Mouse (Mus musculus) lung, adult 2 months (tissue): ENCODE measurements around the gene Cdc20. TPM values are rescaled to one million over a fixed set of nuclear protein-coding genes. Genes with fewer than 3 reads are reported as not detected.

Source experiments
- DNase-seq: peaks from one replicate; pipeline ENCODE4 v3.0.0; 2022
- H3K4me1 ChIP-seq: fragments of 200-500 bp; 2 replicates; pipeline ENCODE4 v1.6.1; 2011; ENCODE audit warnings: low read length; ENCODE audit not compliant: control insufficient read depth, insufficient read depth
- H3K4me3 ChIP-seq: fragments of 200-500 bp; replicated peaks from 2 replicates; pipeline ENCODE3; 2011; ENCODE audit warnings: low read depth, mild to moderate bottlenecking, control low read depth, low read length; ENCODE audit errors: extremely low read depth
- CTCF ChIP-seq: fragments of 200-500 bp; IDR thresholded peaks from 2 replicates; pipeline ENCODE4 v1.5.1; 2011; ENCODE audit warnings: mild to moderate bottlenecking, low read length, control low read depth; ENCODE audit not compliant: insufficient read depth
- POLR2A ChIP-seq: fragments of 200-500 bp; IDR thresholded peaks from 2 replicates; pipeline ENCODE4 v1.6.1; 2011; ENCODE audit warnings: low read depth, mild to moderate bottlenecking, control low read depth, low read length, borderline replicate concordance; ENCODE audit errors: extremely low read depth
- WGBS: fragments of 180-500 bp; shearing (Covaris S2); methylation state at CpG from one replicate; pipeline ENCODE4 v1.1.7; 2018; 5-methylcytosine and 5-hydroxymethylcytosine counted together
- polyA plus RNA-seq: library from polyadenylated mRNA; depleted of rRNA; stranded (reverse); fragments of >200 nt; gene quantifications from 2 replicates; pipeline ENCODE4 v1.2.3, GENCODE M21; 2012; rRNA removed

Cdc20 gene
- 6.1 and 10.1 TPM in 2 replicates for polyA plus RNA-seq

DNA sequence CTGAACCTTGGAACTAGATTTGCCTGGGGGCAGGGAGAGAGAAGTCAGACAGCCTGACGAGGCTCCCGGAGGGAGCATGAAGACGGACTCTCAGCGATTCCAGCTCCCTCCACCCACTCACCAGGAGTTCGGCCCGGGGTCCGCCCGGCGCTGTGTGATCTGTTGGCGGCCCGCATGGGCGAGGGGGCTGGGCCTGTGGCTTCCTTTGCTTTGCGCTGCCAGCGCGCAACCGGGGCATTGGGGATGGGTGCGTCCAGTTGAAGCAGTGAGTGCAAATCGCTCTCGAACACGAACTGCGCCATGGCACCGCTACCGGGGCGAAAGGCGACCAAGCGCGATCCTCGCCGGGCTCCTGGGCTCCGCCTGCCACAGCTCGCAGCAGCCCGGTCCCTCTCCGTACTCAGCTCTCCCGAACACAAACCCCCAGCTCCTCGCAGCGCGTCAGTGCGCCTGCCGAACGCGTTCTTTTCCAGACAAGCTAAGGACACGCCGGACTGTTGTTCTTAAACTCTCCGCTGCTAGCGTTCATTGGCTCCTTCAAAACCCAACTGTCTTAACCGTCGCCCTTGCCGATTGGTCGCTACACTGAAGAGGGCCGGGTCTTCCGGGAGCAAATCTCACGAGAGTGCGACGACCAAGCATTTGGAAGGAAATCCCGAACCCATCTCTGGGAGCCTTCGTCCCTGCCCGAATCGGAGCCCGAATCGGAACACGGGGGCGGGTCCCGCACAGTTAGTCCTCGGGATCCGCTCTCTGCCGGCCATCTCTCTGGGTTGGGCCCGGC lies at the start of gene Cdc20:
TSS of gene Cdc20 (minus strand) at position 533 of the 784 bp plus-strand sequence.
- peak; percentile 80 for DNase-seq
- H3K4me1 ChIP-seq, result peaks cover 5% of the 10 kb centered on the region
- H3K4me3 ChIP-seq, result peak within 1 kb of the TSS; percentile 67
- WGBS, result under 1% methylated on average over 67 of the region's 67 CpGs
- TF ChIP-seq POLR2A (peak; percentile 72; the same call in 1 of the 2 replicates), CTCF (no peak)

GRCm38 (mm10) chr4:118476773-118477530 lies 39.8 kb upstream of the Cdc20 start:
- Histone ChIP-seq H3K4me1 (no peaks in the 10 kb centered on the region), H3K4me3 (no peak overlapping the region)
- 67% methylated on average over 15 of the region's 15 CpGs for WGBS
- TF ChIP-seq POLR2A (no peak), CTCF (no peak)
- DNase-seq, result no peak

DNA sequence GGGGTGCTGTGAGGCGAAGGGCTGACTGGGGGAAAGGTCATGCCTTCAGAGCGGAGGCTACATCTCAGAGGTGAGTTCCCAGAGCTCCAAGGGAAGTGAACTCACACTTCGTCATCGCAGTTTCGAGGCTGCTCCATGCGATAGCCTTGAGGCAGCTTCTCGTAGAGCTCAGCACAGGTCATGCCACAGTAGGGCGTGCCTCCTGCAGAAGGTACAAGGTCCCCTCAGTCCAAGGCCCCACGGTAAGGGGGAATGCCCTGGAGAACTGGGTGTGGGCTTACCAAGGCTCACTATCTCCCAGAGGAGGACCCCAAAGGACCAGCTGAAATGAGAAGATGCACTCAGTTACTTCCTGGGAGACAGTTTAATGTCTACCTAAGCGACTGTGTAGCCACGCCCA lies 35.5 kb upstream of the Cdc20 start:
- TF ChIP-seq CTCF, result no peak
- no peak for TF ChIP-seq POLR2A
- H3K4me1 ChIP-seq, result peaks cover 4% of the 10 kb centered on the region; the same call in 1 of the 2 replicates
- WGBS, result 90% methylated on average over 11 of the region's 11 CpGs
- H3K4me3 ChIP-seq, result no peak overlapping the region
- no peak for DNase-seq

GRCm38 (mm10) chr4:118471281-118471680 lies 34.1 kb upstream of the Cdc20 start:
- WGBS, result 77% methylated on average over 6 of the region's 6 CpGs
- no peak for DNase-seq
- TF ChIP-seq CTCF (no peak), POLR2A (no peak)
- no peak overlapping the region for H3K4me3 ChIP-seq
- peaks cover 4% of the 10 kb centered on the region; the same call in 1 of the 2 replicates for H3K4me1 ChIP-seq

GRCm38 (mm10) chr4:118465697-118466163 lies 28.6 kb upstream of the Cdc20 start:
- TF ChIP-seq POLR2A (no peak), CTCF (no peak)
- H3K4me1 ChIP-seq, result no peaks in the 10 kb centered on the region
- 40% methylated on average over 11 of the region's 11 CpGs for WGBS
- no peak for DNase-seq
- H3K4me3 ChIP-seq, result no peak overlapping the region

DNA sequence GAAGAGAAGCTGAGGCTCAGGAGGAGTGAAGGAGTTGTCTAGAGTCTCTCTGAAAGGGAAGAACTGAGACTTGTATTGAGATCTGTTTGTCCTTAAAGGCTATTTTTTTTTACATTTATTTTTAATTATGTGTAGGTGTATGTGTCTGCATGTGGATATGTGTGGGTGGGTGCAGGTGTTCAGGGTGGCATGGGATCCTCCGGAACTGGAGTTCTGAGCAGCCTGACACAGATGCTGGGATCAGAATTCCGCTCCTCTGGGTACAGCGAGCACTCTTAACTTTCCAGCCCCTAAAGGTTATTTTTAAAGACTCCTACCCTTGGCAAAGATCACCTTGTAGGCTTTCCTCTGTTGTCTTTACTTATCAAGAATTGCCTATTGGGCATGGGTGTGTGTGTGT lies 27.8 kb upstream of the Cdc20 start:
- no peaks in the 10 kb centered on the region for H3K4me1 ChIP-seq
- WGBS, result 91% methylated on average over 3 of the region's 3 CpGs
- DNase-seq, result no peak
- TF ChIP-seq CTCF, result no peak
- TF ChIP-seq POLR2A, result no peak
- H3K4me3 ChIP-seq, result no peak overlapping the region

- Histone ChIP-seq H3K4me1 (no peaks in the 10 kb centered on the region), H3K4me3 (no peak within 1 kb of the TSS)
- no peak for DNase-seq
- WGBS, result 62% methylated on average over 9 of the region's 9 CpGs
- no peak for TF ChIP-seq CTCF
- TF ChIP-seq POLR2A, result no peak
Measured at GRCm38 (mm10) chr4:118457345-118457975, 20.3 kb upstream of the Cdc20 start, which contains the start of gene Mpl. Gene Mpl, minus strand, starts transcription at chr4:118457513.

DNA sequence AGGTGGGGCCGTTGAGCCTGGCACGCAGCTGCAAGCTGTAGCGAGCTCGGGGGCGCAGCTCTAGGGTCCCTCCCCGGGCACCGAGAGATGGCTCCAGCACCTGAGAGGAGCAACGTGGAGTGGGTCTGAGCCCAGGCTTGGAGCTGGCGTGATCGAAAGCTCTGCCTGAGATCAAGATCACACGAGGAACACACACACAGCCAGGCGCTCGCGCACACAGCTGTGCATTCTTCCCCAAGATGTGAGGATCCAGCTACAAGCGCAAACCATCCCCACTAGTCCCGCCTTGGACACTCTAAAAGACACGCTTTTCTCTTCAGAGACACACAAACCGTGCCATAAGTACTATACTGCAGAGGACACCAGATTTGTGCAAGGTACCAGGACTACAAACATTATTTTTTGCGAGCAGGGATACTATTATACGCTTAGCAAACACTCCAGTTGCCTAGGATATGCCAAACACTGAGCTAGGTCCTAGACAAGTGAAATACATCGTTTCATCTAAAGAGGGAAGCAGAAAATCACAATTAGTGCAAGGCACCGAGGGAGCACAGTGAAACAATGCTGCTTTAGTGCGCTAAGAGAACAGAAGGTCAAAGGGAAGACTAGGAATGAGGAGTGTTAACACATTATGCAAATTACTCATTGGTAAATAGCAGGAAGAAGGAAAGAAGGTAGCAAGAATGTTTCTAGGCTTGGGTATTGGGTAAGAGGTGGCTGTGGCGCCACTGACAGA lies 9.4 kb upstream of the Cdc20 start:
- Histone ChIP-seq H3K4me3 (peak overlapping the region; percentile 36), H3K4me1 (no peaks in the 10 kb centered on the region)
- TF ChIP-seq POLR2A (no peak), CTCF (no peak)
- WGBS, result 40% methylated on average over 24 of the region's 24 CpGs
- DNase-seq, result no peak

DNA sequence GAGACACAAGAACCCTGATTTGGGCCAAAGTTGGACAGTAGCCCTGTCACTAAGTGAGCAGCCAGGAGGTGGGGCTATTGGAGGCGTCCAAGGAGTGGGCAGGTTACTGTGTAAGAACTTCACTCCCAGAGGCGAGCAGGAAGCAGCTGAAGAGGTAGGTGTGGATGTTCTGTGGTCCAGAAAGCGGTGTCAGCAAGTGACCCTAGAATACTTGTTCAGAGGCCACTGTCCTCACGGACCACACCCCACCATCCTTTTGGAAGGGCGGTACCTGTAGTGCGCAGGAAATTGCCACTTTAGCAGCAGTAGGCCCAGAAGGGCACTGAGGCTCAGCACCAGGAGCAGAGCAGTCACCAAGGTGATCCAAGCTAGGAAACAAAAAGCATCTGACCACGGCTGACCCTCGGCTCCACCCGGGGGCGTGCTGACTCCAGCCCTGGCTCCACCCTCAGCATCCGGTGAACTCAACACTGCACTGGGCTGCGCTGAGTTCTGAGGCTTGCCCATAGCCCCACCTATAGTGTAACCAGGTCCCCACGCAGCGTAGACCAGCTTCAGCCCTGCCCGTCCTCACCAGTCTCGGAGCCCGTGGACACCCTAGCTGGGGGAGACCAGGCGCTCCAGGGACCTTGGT lies 8.7 kb upstream of the Cdc20 start:
- 28% methylated on average over 18 of the region's 18 CpGs for WGBS
- TF ChIP-seq POLR2A (peak; percentile 60; the same call in 1 of the 2 replicates), CTCF (peak; percentile 45)
- Histone ChIP-seq H3K4me1 (no peaks in the 10 kb centered on the region), H3K4me3 (peak overlapping the region; percentile 36)
- peak; percentile 68 for DNase-seq
